Mouse (Mus musculus) MEL (cell line): Measurements from ENCODE around the gene Snx4.

Source experiments
- CTCF ChIP-seq, 3 experiments: IDR thresholded peaks in 2 of 3; conservative IDR thresholded peaks in 1 of 3; 2 replicates each; pipeline ENCODE4 v1.5.1; 2011 to 2012; ENCODE audit warnings: low read length in 3 of 3, low read depth in 2 of 3, mild to moderate bottlenecking in 2 of 3, improper control_type of control experiment in 1 of 3, inconsistent platforms in 1 of 3, mixed read lengths in 1 of 3, moderate library complexity in 1 of 3; ENCODE audit not compliant: control insufficient read depth in 1 of 3, insufficient read depth in 1 of 3, poor library complexity in 1 of 3, severe bottlenecking in 1 of 3
- MYB ChIP-seq: IDR thresholded peaks from 2 replicates; pipeline ENCODE4 v1.6.1; 2011; ENCODE audit warnings: mild to moderate bottlenecking, low read depth, low read length, improper control_type of control experiment
- POLR2A ChIP-seq, 2 experiments: IDR thresholded peaks; 2 replicates each; pipeline ENCODE4 v1.6.1; 2011 to 2012; ENCODE audit warnings: low read length in 2 of 2, mild to moderate bottlenecking in 2 of 2, control low read depth in 1 of 2, improper control_type of control experiment in 1 of 2, low read depth in 1 of 2, moderate library complexity in 1 of 2; ENCODE audit not compliant: control insufficient read depth in 1 of 2, insufficient read depth in 1 of 2, poor library complexity in 1 of 2
- UBTF ChIP-seq: IDR thresholded peaks from 2 replicates; pipeline ENCODE4 v1.6.1; 2012; ENCODE audit warnings: low read depth, mild to moderate bottlenecking, inconsistent platforms, low read length, improper control_type of control experiment, moderate library complexity, borderline replicate concordance; ENCODE audit not compliant: insufficient read depth
- USF1 ChIP-seq: IDR thresholded peaks from 2 replicates; pipeline ENCODE4 v1.6.1; 2014; ENCODE audit warnings: low read depth, mild to moderate bottlenecking, inconsistent platforms, low read length, improper control_type of control experiment, moderate library complexity

- TF ChIP-seq CTCF (IDR thresholded peaks at IDR 0.05 in 2 of 3, conservative IDR thresholded peaks at IDR 0.05 in 1 of 3; ENCODE audit: control insufficient read depth in 1 of 3, insufficient read depth in 1 of 3, low read depth in 2 of 3, low read length in 3 of 3, poor library complexity in 1 of 3, severe bottlenecking in 1 of 3) (no peak), USF1 (peak; percentile 59; the same call in 1 of the 2 replicates), POLR2A (IDR thresholded peaks at IDR 0.05; ENCODE audit: control insufficient read depth in 1 of 2, insufficient read depth in 1 of 2, low read depth in 1 of 2, low read length in 2 of 2, poor library complexity in 1 of 2) (no peak), UBTF (no peak), MYB (no peak)
These were observed 93.1 kb downstream of the Snx4 start for GRCm38 (mm10) chr16:33344379-33344778.
